Comparison of ENCODE assay signal across 8 mouse cellular contexts in genomic region chr2:74705467-74706089, GRCm38 (mm10). TPM values are rescaled to one million over a fixed set of nuclear protein-coding genes. Genes with fewer than 3 reads are reported as not detected.
DNase-seq lines count a peak whose midpoint lies in the region; ATAC-seq lines count a peak whose summit lies in the region.

No protein-coding gene starts in this region.

- ATAC-seq in lung, embryonic 15.5 days (ENCODE audit: borderline replicate concordance, extremely low read depth, low FRiP score, low TSS enrichment), result peak; percentile 58; the same call in 1 of the 2 replicates
- no peak for ATAC-seq in embryonic facial prominence, embryonic 11.5 days (replicated peaks; ENCODE audit: insufficient number of reproducible peaks, low FRiP score, low TSS enrichment, low read depth)
- peak; percentile 65 for ATAC-seq in intestine, embryonic 15.5 days

- H3K27ac ChIP-seq in lung, embryonic 15.5 days, result no peak overlapping the region
- H3K27ac ChIP-seq in embryonic facial prominence, embryonic 11.5 days (replicated peaks; ENCODE audit: low read depth, low read length), result no peak overlapping the region
- H3K27ac ChIP-seq in intestine, embryonic 15.5 days, result peak overlapping the region; percentile 86

- DNase-seq in lung, postnatal 25 days (ENCODE audit: low spot score), result no peak
- DNase-seq in embryonic facial prominence, embryonic 11.5 days (ENCODE audit: low spot score), result no peak
- DNase-seq in mesoderm, embryonic 11.5 days (ENCODE audit: low read depth, low spot score), result peak; percentile 86
- no peak for DNase-seq in thymus, adult 18-20 months
- no peak for DNase-seq in right cerebral cortex, postnatal 25 days
- no peak for DNase-seq in layer of hippocampus, adult 11-12 months (ENCODE audit: low spot score)

- H3K36me3 ChIP-seq in lung, embryonic 15.5 days, result no peaks in the 10 kb centered on the region
- H3K36me3 ChIP-seq in embryonic facial prominence, embryonic 11.5 days (replicated peaks; ENCODE audit: control insufficient read depth, insufficient read depth, low read depth, low read length), result no peaks in the 10 kb centered on the region
- H3K36me3 ChIP-seq in intestine, embryonic 15.5 days, result no peaks in the 10 kb centered on the region

- H3K9me3 ChIP-seq in lung, embryonic 15.5 days, result no peaks in the 10 kb centered on the region
- H3K9me3 ChIP-seq in embryonic facial prominence, embryonic 11.5 days (replicated peaks; ENCODE audit: control insufficient read depth, low read length), result no peaks in the 10 kb centered on the region
- no peaks in the 10 kb centered on the region for H3K9me3 ChIP-seq in intestine, embryonic 15.5 days

- no peak overlapping the region for H3K9ac ChIP-seq in lung, embryonic 15.5 days
- peak overlapping the region; percentile 32; the same call in 1 of the 2 replicates for H3K9ac ChIP-seq in embryonic facial prominence, embryonic 11.5 days (replicated peaks; ENCODE audit: low read length)
- H3K9ac ChIP-seq in intestine, embryonic 15.5 days, result peak overlapping the region; percentile 58

- H3K4me2 ChIP-seq in lung, embryonic 15.5 days, result peak overlapping the region; percentile 83
- peak overlapping the region; percentile 79 for H3K4me2 ChIP-seq in embryonic facial prominence, embryonic 11.5 days (ENCODE audit: low read depth, low read length)
- peak overlapping the region; percentile 88 for H3K4me2 ChIP-seq in intestine, embryonic 15.5 days (replicated peaks)

- H3K27me3 ChIP-seq in lung, embryonic 15.5 days, result peaks cover 98% of the 10 kb centered on the region
- H3K27me3 ChIP-seq in embryonic facial prominence, embryonic 11.5 days (ENCODE audit: control insufficient read depth, insufficient read depth, low read length), result peaks cover 83% of the 10 kb centered on the region
- H3K27me3 ChIP-seq in intestine, embryonic 15.5 days (replicated peaks), result peaks cover 76% of the 10 kb centered on the region

- peak overlapping the region; percentile 46 for H3K4me3 ChIP-seq in lung, embryonic 15.5 days
- H3K4me3 ChIP-seq in embryonic facial prominence, embryonic 11.5 days (ENCODE audit: low read depth, low read length), result peak overlapping the region; percentile 33
- peak overlapping the region; percentile 63 for H3K4me3 ChIP-seq in intestine, embryonic 15.5 days (replicated peaks)

- 2% methylated on average over 59 of the region's 85 CpGs for WGBS in lung, embryonic 15.5 days
- WGBS in embryonic facial prominence, embryonic 11.5 days, result under 1% methylated on average over 57 of the region's 85 CpGs
- WGBS in intestine, embryonic 15.5 days, result under 1% methylated on average over 76 of the region's 85 CpGs

- H3K4me1 ChIP-seq in lung, embryonic 15.5 days, result peaks cover 16% of the 10 kb centered on the region
- peaks cover 14% of the 10 kb centered on the region for H3K4me1 ChIP-seq in embryonic facial prominence, embryonic 11.5 days (ENCODE audit: control insufficient read depth, insufficient read depth, low read length)
- H3K4me1 ChIP-seq in intestine, embryonic 15.5 days (replicated peaks), result peaks cover 9% of the 10 kb centered on the region

RNA-seq across cellular contexts. Expression of gene Hoxd8, which starts 1.2 kb away (rescaled TPM):
- 0.39 and 0.50 TPM in 2 replicates for polyA plus RNA-seq in lung, embryonic 15.5 days (2015; fragmentation: Nextera tagmentation; extraction: Ambion mirVana)
- 0.18 and 0.71 TPM in 2 replicates for polyA plus RNA-seq in embryonic facial prominence, embryonic 11.5 days (2014; fragmentation: Nextera tagmentation; extraction: Ambion mirVana)
- 4.2 and 5.1 TPM in 2 replicates for polyA plus RNA-seq in intestine, embryonic 15.5 days (2015; fragmentation: Nextera tagmentation; extraction: Ambion mirVana)

RNA-seq across cellular contexts. Expression of gene Hoxd3, which starts 6.1 kb away (rescaled TPM):
- polyA plus RNA-seq in lung, embryonic 15.5 days (2015; fragmentation: Nextera tagmentation; extraction: Ambion mirVana), result 0.16 and 0.67 TPM in 2 replicates
- polyA plus RNA-seq in embryonic facial prominence, embryonic 11.5 days (2014; fragmentation: Nextera tagmentation; extraction: Ambion mirVana), result 2.7 and 2.9 TPM in 2 replicates
- 18.8 and 19.2 TPM in 2 replicates for polyA plus RNA-seq in intestine, embryonic 15.5 days (2015; fragmentation: Nextera tagmentation; extraction: Ambion mirVana)

RNA-seq across cellular contexts. Expression of gene Hoxd4, which starts 6.2 kb away (rescaled TPM):
- polyA plus RNA-seq in lung, embryonic 15.5 days (2015; fragmentation: Nextera tagmentation; extraction: Ambion mirVana), result 0.19 TPM in 1 of 2 replicates, not detected in the other
- 0.18 TPM in 1 of 2 replicates, not detected in the other for polyA plus RNA-seq in embryonic facial prominence, embryonic 11.5 days (2014; fragmentation: Nextera tagmentation; extraction: Ambion mirVana)
- 1.2 and 1.6 TPM in 2 replicates for polyA plus RNA-seq in intestine, embryonic 15.5 days (2015; fragmentation: Nextera tagmentation; extraction: Ambion mirVana)

RNA-seq across cellular contexts. Expression of gene Hoxd9, which starts 8.1 kb away (rescaled TPM):
- 0.14 and 0.44 TPM in 2 replicates for polyA plus RNA-seq in lung, embryonic 15.5 days (2015; fragmentation: Nextera tagmentation; extraction: Ambion mirVana)
- polyA plus RNA-seq in embryonic facial prominence, embryonic 11.5 days (2014; fragmentation: Nextera tagmentation; extraction: Ambion mirVana), result 0.10 TPM in 1 of 2 replicates, not detected in the other
- 4.4 and 5.9 TPM in 2 replicates for polyA plus RNA-seq in intestine, embryonic 15.5 days (2015; fragmentation: Nextera tagmentation; extraction: Ambion mirVana)

RNA-seq across cellular contexts. Expression of gene Hoxd10, which starts 13.9 kb away (rescaled TPM):
- 0.14 and 0.34 TPM in 2 replicates for polyA plus RNA-seq in lung, embryonic 15.5 days (2015; fragmentation: Nextera tagmentation; extraction: Ambion mirVana)
- polyA plus RNA-seq in embryonic facial prominence, embryonic 11.5 days (2014; fragmentation: Nextera tagmentation; extraction: Ambion mirVana), result not detected in 2 replicates
- polyA plus RNA-seq in intestine, embryonic 15.5 days (2015; fragmentation: Nextera tagmentation; extraction: Ambion mirVana), result 4.8 and 7.9 TPM in 2 replicates
